Mouse (Mus musculus) forebrain, embryonic 16.5 days (tissue): Measurements from ENCODE around the gene Cep112. TPM values are rescaled to one million over a fixed set of nuclear protein-coding genes. Genes with fewer than 3 reads are reported as not detected.

ENCODE experiments used
- ATAC-seq: fragments of 200-750 bp; cut with Nextera tagmentation; 2 replicates; pipeline ENCODE4 v1.8.0; 2017; ENCODE audit warnings: mild to moderate bottlenecking, moderate library complexity
- H3K27ac ChIP-seq: fragments of 300-500 bp; sonication (generic); 2 replicates; pipeline ENCODE4 v1.5.1; 2014; ENCODE audit warnings: low read length, control low read depth
- H3K27me3 ChIP-seq: fragments of 300-500 bp; sonication (generic); replicated peaks from 2 replicates; pipeline ENCODE4 v1.6.1; 2014; ENCODE audit warnings: low read length; ENCODE audit not compliant: control insufficient read depth, insufficient read depth
- H3K36me3 ChIP-seq: fragments of 300-500 bp; sonication (generic); 2 replicates; pipeline ENCODE4 v1.6.1; 2014; ENCODE audit not compliant: control insufficient read depth, insufficient read depth
- H3K4me1 ChIP-seq: fragments of 300-500 bp; sonication (generic); replicated peaks from 2 replicates; pipeline ENCODE4 v1.6.1; 2014; ENCODE audit warnings: low read length; ENCODE audit not compliant: control insufficient read depth, insufficient read depth
- H3K4me2 ChIP-seq: fragments of 300-500 bp; sonication (generic); 2 replicates; pipeline ENCODE4 v1.6.1; 2014; ENCODE audit warnings: mild to moderate bottlenecking, low read length, control low read depth
- H3K4me3 ChIP-seq: fragments of 300-500 bp; sonication (generic); replicated peaks from 2 replicates; pipeline ENCODE4 v1.5.1; 2014; ENCODE audit warnings: mild to moderate bottlenecking, low read length, control low read depth
- H3K9ac ChIP-seq: fragments of 300-500 bp; sonication (generic); replicated peaks from 2 replicates; pipeline ENCODE4 v1.6.1; 2014; ENCODE audit warnings: low read depth, low read length, control low read depth
- H3K9me3 ChIP-seq: fragments of 300-500 bp; sonication (generic); 2 replicates; pipeline ENCODE4 v1.6.1; 2016; ENCODE audit warnings: low read length; ENCODE audit not compliant: control insufficient read depth
- WGBS: fragments of 180-500 bp; shearing (Covaris S2); extraction: QIAGEN DNeasy Blood & Tissue Kit; methylation state at CpG from one replicate; pipeline ENCODE4 v1.1.7; 2014; 5-methylcytosine and 5-hydroxymethylcytosine counted together
- polyA plus RNA-seq: library from polyadenylated mRNA; unstranded; fragments of >200 nt; fragmentation: Nextera tagmentation; extraction: Ambion mirVana; gene quantifications from 2 replicates; pipeline ENCODE4 v1.2.1, GENCODE M21; 2015

Cep112 gene
- polyA plus RNA-seq, 1 experiment from 2014 or later, result 14.2 TPM

GRCm38 (mm10) chr11:108798398-108798797 is 373.4 kb downstream of the Cep112 start:
- Histone ChIP-seq H3K27ac (no peak overlapping the region), H3K36me3 (no peaks in the 10 kb centered on the region), H3K27me3 (no peaks in the 10 kb centered on the region), H3K4me2 (no peak overlapping the region), H3K4me3 (no peak overlapping the region), H3K9ac (no peak overlapping the region), H3K9me3 (no peaks in the 10 kb centered on the region), H3K4me1 (no peaks in the 10 kb centered on the region)
- no peak for ATAC-seq
- 87% methylated on average over 5 of the region's 5 CpGs for WGBS

- Histone ChIP-seq H3K4me3 (no peak overlapping the region), H3K4me1 (no peaks in the 10 kb centered on the region), H3K27me3 (no peaks in the 10 kb centered on the region), H3K9me3 (no peaks in the 10 kb centered on the region), H3K27ac (no peak overlapping the region), H3K36me3 (no peaks in the 10 kb centered on the region), H3K9ac (no peak overlapping the region), H3K4me2 (no peak overlapping the region)
- 71% methylated on average over 3 of the region's 3 CpGs for WGBS
- ATAC-seq, result no peak
Measured at GRCm38 (mm10) chr11:108799695-108800094, 374.7 kb downstream of the Cep112 start.

- no peak overlapping the region for H3K4me3 ChIP-seq
- no peak for ATAC-seq
- H3K27me3 ChIP-seq, result no peaks in the 10 kb centered on the region
- no peaks in the 10 kb centered on the region for H3K36me3 ChIP-seq
- WGBS, result 75% methylated on average over 3 of the region's 3 CpGs
- no peaks in the 10 kb centered on the region for H3K9me3 ChIP-seq
- no peaks in the 10 kb centered on the region for H3K4me1 ChIP-seq
- H3K9ac ChIP-seq, result no peak overlapping the region
- no peak overlapping the region for H3K27ac ChIP-seq
- H3K4me2 ChIP-seq, result no peak overlapping the region
Measured at GRCm38 (mm10) chr11:108804030-108804429, 379.0 kb downstream of the Cep112 start.

GRCm38 (mm10) chr11:108805947-108806346 is 381.0 kb downstream of the Cep112 start:
- Histone ChIP-seq H3K9ac (no peak overlapping the region), H3K9me3 (no peaks in the 10 kb centered on the region), H3K4me2 (no peak overlapping the region), H3K27ac (no peak overlapping the region), H3K4me3 (no peak overlapping the region), H3K27me3 (no peaks in the 10 kb centered on the region), H3K4me1 (no peaks in the 10 kb centered on the region), H3K36me3 (no peaks in the 10 kb centered on the region)
- WGBS, result 74% methylated on average over 3 of the region's 3 CpGs
- no peak for ATAC-seq

GRCm38 (mm10) chr11:108809626-108810025 is 384.6 kb downstream of the Cep112 start:
- Histone ChIP-seq H3K4me2 (no peak overlapping the region), H3K4me1 (no peaks in the 10 kb centered on the region), H3K4me3 (no peak overlapping the region), H3K9ac (no peak overlapping the region), H3K9me3 (no peaks in the 10 kb centered on the region), H3K27ac (no peak overlapping the region), H3K27me3 (no peaks in the 10 kb centered on the region), H3K36me3 (no peaks in the 10 kb centered on the region)
- no peak for ATAC-seq
- 89% methylated on average over 3 of the region's 3 CpGs for WGBS

- H3K27ac ChIP-seq, result no peak overlapping the region
- 33% methylated on average over 4 of the region's 4 CpGs for whole genome bisulfite sequencing
Measured at GRCm38 (mm10) chr11:108821771-108822170, 396.8 kb downstream of the Cep112 start.

GRCm38 (mm10) chr11:108822257-108822656 is 397.3 kb downstream of the Cep112 start:
- H3K4me1 ChIP-seq, result no peaks in the 10 kb centered on the region
- no peak overlapping the region for H3K4me3 ChIP-seq
- no peak overlapping the region for H3K27ac ChIP-seq
- H3K27me3 ChIP-seq, result no peaks in the 10 kb centered on the region
- no peak overlapping the region for H3K4me2 ChIP-seq
- no peaks in the 10 kb centered on the region; the same call in 1 of the 2 replicates for H3K36me3 ChIP-seq
- WGBS, result 58% methylated on average over 7 of the region's 7 CpGs
- no peak for ATAC-seq
- no peak overlapping the region for H3K9ac ChIP-seq
- H3K9me3 ChIP-seq, result no peaks in the 10 kb centered on the region

More at GRCm38 (mm10) chr11:108821771-108822170, 396.8 kb downstream of the Cep112 start:
- H3K27me3 ChIP-seq, result no peaks in the 10 kb centered on the region
- H3K4me3 ChIP-seq, result no peak overlapping the region
- no peaks in the 10 kb centered on the region for H3K9me3 ChIP-seq
- H3K9ac ChIP-seq, result no peak overlapping the region
- no peaks in the 10 kb centered on the region; the same call in 1 of the 2 replicates for H3K36me3 ChIP-seq
- no peak overlapping the region for H3K4me2 ChIP-seq
- no peak for ATAC-seq
- H3K4me1 ChIP-seq, result no peaks in the 10 kb centered on the region

GRCm38 (mm10) chr11:108827321-108827720 is 402.3 kb downstream of the Cep112 start:
- Histone ChIP-seq H3K27me3 (no peaks in the 10 kb centered on the region), H3K27ac (no peak overlapping the region), H3K4me2 (no peak overlapping the region), H3K9me3 (no peaks in the 10 kb centered on the region), H3K36me3 (no peaks in the 10 kb centered on the region; the same call in 1 of the 2 replicates), H3K4me1 (no peaks in the 10 kb centered on the region), H3K4me3 (no peak overlapping the region), H3K9ac (no peak overlapping the region)
- no peak for ATAC-seq

- no peaks in the 10 kb centered on the region for H3K4me1 ChIP-seq
- ATAC-seq, result no peak
- H3K27ac ChIP-seq, result no peak overlapping the region
- no peak overlapping the region for H3K4me2 ChIP-seq
- H3K9me3 ChIP-seq, result no peaks in the 10 kb centered on the region
- no peak overlapping the region for H3K4me3 ChIP-seq
- 84% methylated on average over 4 of the region's 4 CpGs for WGBS
- H3K36me3 ChIP-seq, result no peaks in the 10 kb centered on the region; the same call in 1 of the 2 replicates
- no peak overlapping the region for H3K9ac ChIP-seq
- H3K27me3 ChIP-seq, result no peaks in the 10 kb centered on the region
Measured at GRCm38 (mm10) chr11:108828374-108829025, 403.5 kb downstream of the Cep112 start.

- H3K4me2 ChIP-seq, result no peak overlapping the region
- H3K27me3 ChIP-seq, result no peaks in the 10 kb centered on the region
- H3K9ac ChIP-seq, result no peak overlapping the region
- no peaks in the 10 kb centered on the region for H3K9me3 ChIP-seq
- no peak for ATAC-seq
- H3K4me3 ChIP-seq, result no peak overlapping the region
- no peaks in the 10 kb centered on the region for H3K36me3 ChIP-seq
- WGBS, result 27% methylated on average over 4 of the region's 4 CpGs
- H3K27ac ChIP-seq, result no peak overlapping the region
- H3K4me1 ChIP-seq, result no peaks in the 10 kb centered on the region
Measured at GRCm38 (mm10) chr11:108836706-108837105, 411.7 kb downstream of the Cep112 start.
